Mouse (Mus musculus): ENCODE results near the gene Rbm33. TPM values are rescaled to one million over a fixed set of nuclear protein-coding genes. Genes with fewer than 3 reads are reported as not detected.

Gene Rbm33
- polyA plus RNA-seq, 1 experiment from 2014 or later, result 7.4 TPM

DNA sequence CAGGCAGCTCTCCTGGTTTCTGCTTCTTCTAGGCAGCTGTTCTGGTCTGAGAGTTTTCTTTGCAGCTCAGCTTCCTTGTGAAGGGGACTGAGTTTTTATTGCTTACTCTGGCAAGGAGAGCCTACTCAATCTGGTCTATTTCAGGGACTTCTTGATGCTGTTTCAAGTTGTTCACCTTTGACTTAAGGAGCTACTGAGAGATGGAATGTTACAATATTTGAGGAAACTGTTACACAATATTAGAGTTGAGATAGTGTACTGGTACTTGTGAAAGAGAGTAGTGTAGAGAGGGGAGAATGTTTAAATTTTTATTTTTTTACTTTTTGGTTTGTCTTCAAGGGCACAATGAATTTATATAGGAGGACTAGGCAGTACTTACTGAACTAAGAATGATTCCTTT, 53.9 kb downstream of the Rbm33 start:
- H3K4me1 ChIP-seq (ENCODE audit: insufficient read depth, low read depth, low read length), result no peaks in the 10 kb centered on the region
- no peak overlapping the region for H3K9ac ChIP-seq (replicated peaks; ENCODE audit: low read depth)
- no peak overlapping the region for H3K27ac ChIP-seq (ENCODE audit: low read length)
- ATAC-seq (peak; percentile 90), DNase-seq (ENCODE audit: low spot score) (peak; percentile 72)
- no peak overlapping the region for H3K4me3 ChIP-seq (ENCODE audit: low read depth, low read length)
- no peaks in the 10 kb centered on the region for H3K27me3 ChIP-seq (replicated peaks; ENCODE audit: insufficient read depth, low read length)
- H3K4me2 ChIP-seq (replicated peaks; ENCODE audit: low read depth, low read length), result no peak overlapping the region
- no peak for TF ChIP-seq CTCF (IDR thresholded peaks at IDR 0.05)
- peak; percentile 66; the same call in 1 of the 2 replicates for TF ChIP-seq EP300 (IDR thresholded peaks at IDR 0.05)
- no peaks in the 10 kb centered on the region for H3K9me3 ChIP-seq (ENCODE audit: low read length)
- peaks cover 8% of the 10 kb centered on the region; the same call in 1 of the 2 replicates for H3K36me3 ChIP-seq (ENCODE audit: insufficient read depth, low read length)

GRCm38 (mm10) chr5:28372172-28372664, 55.3 kb downstream of the Rbm33 start:
- Histone ChIP-seq H3K4me1 (ENCODE audit: insufficient read depth, low read depth, low read length) (no peaks in the 10 kb centered on the region), H3K36me3 (ENCODE audit: insufficient read depth, low read length) (peaks cover 8% of the 10 kb centered on the region; the same call in 1 of the 2 replicates), H3K9me3 (ENCODE audit: low read length) (no peaks in the 10 kb centered on the region), H3K9ac (replicated peaks; ENCODE audit: low read depth) (no peak overlapping the region), H3K27ac (ENCODE audit: low read length) (no peak overlapping the region), H3K4me2 (replicated peaks; ENCODE audit: low read depth, low read length) (no peak overlapping the region), H3K27me3 (replicated peaks; ENCODE audit: insufficient read depth, low read length) (no peaks in the 10 kb centered on the region), H3K4me3 (ENCODE audit: low read depth, low read length) (no peak overlapping the region)
- 91% methylated on average over 1 of the region's 1 CpGs for WGBS
- ATAC-seq, result no peak
- no peak for DNase-seq (ENCODE audit: low spot score)
- TF ChIP-seq EP300 (IDR thresholded peaks at IDR 0.05) (no peak), CTCF (IDR thresholded peaks at IDR 0.05) (no peak)

GRCm38 (mm10) chr5:28373498-28374427, 56.8 kb downstream of the Rbm33 start:
- no peak for TF ChIP-seq EP300 (IDR thresholded peaks at IDR 0.05)
- Histone ChIP-seq H3K27me3 (replicated peaks; ENCODE audit: insufficient read depth, low read length) (no peaks in the 10 kb centered on the region), H3K27ac (ENCODE audit: low read length) (no peak overlapping the region), H3K9ac (replicated peaks; ENCODE audit: low read depth) (no peak overlapping the region), H3K4me1 (ENCODE audit: insufficient read depth, low read depth, low read length) (no peaks in the 10 kb centered on the region), H3K9me3 (ENCODE audit: low read length) (no peaks in the 10 kb centered on the region), H3K36me3 (ENCODE audit: insufficient read depth, low read length) (peaks cover 13% of the 10 kb centered on the region; the same call in 1 of the 2 replicates), H3K4me2 (replicated peaks; ENCODE audit: low read depth, low read length) (no peak overlapping the region), H3K4me3 (ENCODE audit: low read depth, low read length) (no peak overlapping the region)
- no peak for ATAC-seq
- WGBS, result 71% methylated on average over 2 of the region's 2 CpGs
- no peak for DNase-seq (ENCODE audit: low spot score)

- no peak overlapping the region for H3K27ac ChIP-seq (ENCODE audit: low read length)
- H3K36me3 ChIP-seq (ENCODE audit: insufficient read depth, low read length), result peaks cover 11% of the 10 kb centered on the region
- no peaks in the 10 kb centered on the region for H3K27me3 ChIP-seq (replicated peaks; ENCODE audit: insufficient read depth, low read length)
- DNase-seq (ENCODE audit: low spot score) (no peak), ATAC-seq (no peak)
- H3K4me1 ChIP-seq (ENCODE audit: insufficient read depth, low read depth, low read length), result no peaks in the 10 kb centered on the region
- no peak for TF ChIP-seq CTCF (IDR thresholded peaks at IDR 0.05)
- TF ChIP-seq EP300 (IDR thresholded peaks at IDR 0.05), result no peak
- H3K4me3 ChIP-seq (ENCODE audit: low read depth, low read length), result no peak overlapping the region
- H3K9ac ChIP-seq (replicated peaks; ENCODE audit: low read depth), result no peak overlapping the region
- no peak overlapping the region for H3K4me2 ChIP-seq (replicated peaks; ENCODE audit: low read depth, low read length)
- H3K9me3 ChIP-seq (ENCODE audit: low read length), result no peaks in the 10 kb centered on the region
Measured at GRCm38 (mm10) chr5:28377299-28377698, 60.4 kb downstream of the Rbm33 start.

DNA sequence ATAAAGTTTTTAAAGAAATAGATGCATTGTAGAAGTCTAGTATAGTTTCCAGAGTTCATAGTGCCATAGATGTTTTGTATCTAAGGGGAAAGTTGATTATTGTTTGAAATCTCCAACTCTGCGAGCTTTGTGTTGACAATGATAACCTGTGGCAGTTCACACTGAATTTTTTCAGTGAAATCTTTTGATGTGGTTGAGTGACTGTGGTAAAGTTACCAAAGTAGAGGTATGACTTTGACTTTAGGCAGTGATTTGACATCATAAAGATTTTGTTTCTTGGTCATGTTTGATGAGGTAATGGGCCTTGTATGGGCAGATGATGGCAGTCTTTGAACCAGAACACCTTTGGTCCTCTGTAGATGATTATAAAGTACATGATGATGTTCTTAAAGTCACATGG, 65.4 kb downstream of the Rbm33 start:
- Histone ChIP-seq H3K27ac (ENCODE audit: low read length) (no peak overlapping the region), H3K36me3 (ENCODE audit: insufficient read depth, low read length) (peaks cover 16% of the 10 kb centered on the region), H3K4me3 (ENCODE audit: low read depth, low read length) (no peak overlapping the region), H3K4me1 (ENCODE audit: insufficient read depth, low read depth, low read length) (no peaks in the 10 kb centered on the region), H3K27me3 (replicated peaks; ENCODE audit: insufficient read depth, low read length) (no peaks in the 10 kb centered on the region), H3K9ac (replicated peaks; ENCODE audit: low read depth) (no peak overlapping the region), H3K9me3 (ENCODE audit: low read length) (no peaks in the 10 kb centered on the region), H3K4me2 (replicated peaks; ENCODE audit: low read depth, low read length) (no peak overlapping the region)
- WGBS, result 95% methylated on average over 1 of the region's 1 CpGs
- TF ChIP-seq CTCF (IDR thresholded peaks at IDR 0.05) (no peak), EP300 (IDR thresholded peaks at IDR 0.05) (no peak)
- ATAC-seq (no peak), DNase-seq (ENCODE audit: low spot score) (no peak)

DNA sequence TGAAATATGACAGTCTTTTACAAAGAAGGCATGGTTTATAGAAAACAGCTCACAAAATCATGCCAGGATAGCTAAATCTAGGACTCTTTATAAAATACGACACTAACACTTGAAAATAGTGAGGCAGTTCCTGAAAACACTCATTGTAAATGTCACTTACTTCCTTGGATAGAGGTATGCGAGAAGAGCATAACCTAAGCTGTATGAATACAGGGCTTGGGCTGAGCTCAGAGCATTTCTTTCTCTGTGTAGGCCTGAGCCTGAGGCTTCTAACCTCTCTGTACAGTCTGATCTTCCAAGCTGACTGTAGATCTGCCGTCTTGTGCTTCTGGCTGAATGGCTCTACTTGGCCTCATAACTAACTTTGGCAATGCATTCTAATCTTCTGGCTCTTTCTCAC, 69.9 kb downstream of the Rbm33 start:
- ATAC-seq, result no peak
- no peak overlapping the region for H3K9ac ChIP-seq (replicated peaks; ENCODE audit: low read depth)
- H3K27ac ChIP-seq (ENCODE audit: low read length), result no peak overlapping the region
- 88% methylated on average over 3 of the region's 3 CpGs for WGBS
- no peak for DNase-seq (ENCODE audit: low spot score)
- H3K27me3 ChIP-seq (replicated peaks; ENCODE audit: insufficient read depth, low read length), result no peaks in the 10 kb centered on the region
- H3K9me3 ChIP-seq (ENCODE audit: low read length), result no peaks in the 10 kb centered on the region
- peaks cover 46% of the 10 kb centered on the region; the same call in 1 of the 2 replicates for H3K36me3 ChIP-seq (ENCODE audit: insufficient read depth, low read length)
- TF ChIP-seq EP300 (IDR thresholded peaks at IDR 0.05) (no peak), CTCF (IDR thresholded peaks at IDR 0.05) (no peak)
- H3K4me2 ChIP-seq (replicated peaks; ENCODE audit: low read depth, low read length), result no peak overlapping the region
- H3K4me1 ChIP-seq (ENCODE audit: insufficient read depth, low read depth, low read length), result no peaks in the 10 kb centered on the region
- no peak overlapping the region for H3K4me3 ChIP-seq (ENCODE audit: low read depth, low read length)
